Mouse (Mus musculus): ENCODE measurements around the gene Zdhhc16.

DNA sequence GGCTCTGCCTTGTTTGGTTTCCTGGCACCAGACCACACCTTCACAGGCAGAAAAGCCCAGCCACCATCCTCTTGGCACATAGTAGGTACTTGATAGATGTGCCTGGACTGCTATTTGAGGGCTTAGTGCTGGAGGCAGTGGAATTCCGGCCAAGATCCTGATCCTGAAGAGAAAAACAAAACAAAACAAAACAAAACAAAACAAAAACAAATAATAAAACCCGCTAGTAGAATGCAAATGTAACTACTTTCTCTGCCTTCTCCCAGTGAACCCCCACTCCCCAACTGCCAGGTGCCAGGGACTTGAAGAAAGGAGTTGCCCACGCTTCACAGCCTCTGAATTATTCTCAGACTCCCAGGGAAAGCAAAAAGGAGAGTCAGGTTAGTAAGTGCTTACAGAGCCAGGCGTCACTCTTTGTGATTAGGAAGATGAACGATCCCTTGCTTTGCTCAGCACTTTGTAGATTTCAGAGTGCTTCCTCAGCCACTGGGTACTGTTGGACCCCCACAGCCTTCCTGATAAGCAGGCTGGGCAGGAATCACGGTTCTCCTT lies 58.7 kb downstream of the Zdhhc16 start:
- TF ChIP-seq CTCF (IDR thresholded peaks at IDR 0.05; ENCODE audit: low read depth, low read length), result no peak
- TF ChIP-seq POLR2A (IDR thresholded peaks at IDR 0.05; ENCODE audit: borderline replicate concordance, low read depth, low read length), result no peak

All from bone marrow macrophage, adult 2 months (primary cell).